Mouse (Mus musculus): ENCODE results near the gene Gtf2a2.

GRCm38 (mm10) chr9:69987579-69987978, 24.8 kb upstream of the Gtf2a2 start:
- TF ChIP-seq CTCF (IDR thresholded peaks at IDR 0.05; ENCODE audit: low read depth) (peak; percentile 73), EP300 (IDR thresholded peaks at IDR 0.05; ENCODE audit: low read depth) (no peak)

All from heart, postnatal 0 days (tissue).